Mouse (Mus musculus) ES-Bruce4 (cell line): ENCODE measurements at regions not wholly inside any gene's neighbourhood (a gene's known extent, or its start where the extent isn't known, plus 50 kb on each side); places are given as distances from the start of the nearest gene placed in this dataset.

Source experiments
- H3K27ac ChIP-seq: 2 replicates; pipeline ENCODE4 v1.5.1; 2012; ENCODE audit warnings: low read length, inconsistent platforms; ENCODE audit not compliant: insufficient read depth
- H3K27me3 ChIP-seq: 2 replicates; pipeline ENCODE4 v1.6.1; 2012; ENCODE audit warnings: mild to moderate bottlenecking, low read length, inconsistent platforms; ENCODE audit not compliant: control insufficient read depth, poor library complexity, insufficient read depth, severe bottlenecking
- H3K36me3 ChIP-seq: 2 replicates; pipeline ENCODE4 v1.6.1; 2012; ENCODE audit warnings: inconsistent platforms, mild to moderate bottlenecking, low read length, moderate library complexity; ENCODE audit not compliant: control insufficient read depth, poor library complexity, insufficient read depth, severe bottlenecking
- H3K4me1 ChIP-seq: one replicate; pipeline ENCODE4 v1.8.1; 2011; ENCODE audit warnings: low read length; ENCODE audit not compliant: control insufficient read depth, insufficient read depth
- H3K4me3 ChIP-seq: 2 replicates; pipeline ENCODE4 v1.5.1; 2011; ENCODE audit warnings: low read depth, mild to moderate bottlenecking, low read length
- H3K9ac ChIP-seq: 2 replicates; pipeline ENCODE4 v1.6.1; 2012; ENCODE audit warnings: low read depth, mild to moderate bottlenecking, inconsistent platforms; ENCODE audit not compliant: poor library complexity, severe bottlenecking
- H3K9me3 ChIP-seq: replicated peaks from 2 replicates; pipeline ENCODE4 v1.6.1; 2012; ENCODE audit warnings: mild to moderate bottlenecking, low read length, inconsistent platforms; ENCODE audit not compliant: control insufficient read depth, poor library complexity, insufficient read depth, severe bottlenecking
- CTCF ChIP-seq: IDR thresholded peaks from one replicate; pipeline ENCODE4 v1.8.1; 2011; ENCODE audit warnings: low read depth, low read length
- EP300 ChIP-seq: IDR thresholded peaks from 2 replicates; pipeline ENCODE4 v1.6.1; 2011; ENCODE audit warnings: low read depth, low read length; ENCODE audit not compliant: insufficient read depth
- POLR2A ChIP-seq: IDR thresholded peaks from one replicate; pipeline ENCODE4 v1.8.1; 2011; ENCODE audit warnings: low read length; ENCODE audit not compliant: insufficient read depth

GRCm38 (mm10) chr6:50809669-50809983 is 155.4 kb upstream of the Npvf start:
- TF ChIP-seq POLR2A: no peak

GRCm38 (mm10) chr6:50814936-50815500 is 160.8 kb upstream of the Npvf start:
- H3K9ac ChIP-seq: no peak overlapping the region
- no peak for TF ChIP-seq CTCF
- TF ChIP-seq EP300: no peak
- no peak for TF ChIP-seq POLR2A
- no peaks in the 10 kb centered on the region for H3K4me1 ChIP-seq
- no peak overlapping the region for H3K4me3 ChIP-seq
- no peaks in the 10 kb centered on the region for H3K27me3 ChIP-seq
- no peaks in the 10 kb centered on the region for H3K36me3 ChIP-seq
- no peaks in the 10 kb centered on the region; the same call in 1 of the 2 replicates for H3K9me3 ChIP-seq
- no peak overlapping the region for H3K27ac ChIP-seq

More at GRCm38 (mm10) chr6:50809669-50809983, 155.4 kb upstream of the Npvf start:
- Histone ChIP-seq H3K27me3 (no peaks in the 10 kb centered on the region), H3K4me1 (no peaks in the 10 kb centered on the region), H3K4me3 (no peak overlapping the region), H3K9me3 (no peaks in the 10 kb centered on the region), H3K9ac (no peak overlapping the region), H3K27ac (no peak overlapping the region), H3K36me3 (no peaks in the 10 kb centered on the region)

GRCm38 (mm10) chr6:50815579-50815978 is 161.3 kb upstream of the Npvf start:
- Histone ChIP-seq H3K4me3 (no peak overlapping the region), H3K36me3 (no peaks in the 10 kb centered on the region), H3K27ac (no peak overlapping the region), H3K4me1 (no peaks in the 10 kb centered on the region), H3K27me3 (no peaks in the 10 kb centered on the region), H3K9ac (no peak overlapping the region), H3K9me3 (no peaks in the 10 kb centered on the region; the same call in 1 of the 2 replicates)
- no peak for TF ChIP-seq CTCF
- TF ChIP-seq POLR2A: no peak
- no peak for TF ChIP-seq EP300

- TF ChIP-seq POLR2A (no peak), CTCF (no peak)
- Histone ChIP-seq H3K4me3 (no peak overlapping the region), H3K36me3 (no peaks in the 10 kb centered on the region), H3K27me3 (no peaks in the 10 kb centered on the region), H3K9ac (no peak overlapping the region), H3K9me3 (no peaks in the 10 kb centered on the region; the same call in 1 of the 2 replicates), H3K27ac (no peak overlapping the region), H3K4me1 (no peaks in the 10 kb centered on the region)
Observed at GRCm38 (mm10) chr6:50817430-50817829, 163.2 kb upstream of the Npvf start.

- no peaks in the 10 kb centered on the region for H3K4me1 ChIP-seq
- H3K9me3 ChIP-seq: no peaks in the 10 kb centered on the region; the same call in 1 of the 2 replicates
- no peak overlapping the region for H3K9ac ChIP-seq
- no peak overlapping the region for H3K27ac ChIP-seq
- H3K27me3 ChIP-seq: no peaks in the 10 kb centered on the region
- no peaks in the 10 kb centered on the region for H3K36me3 ChIP-seq
- no peak overlapping the region for H3K4me3 ChIP-seq
- TF ChIP-seq POLR2A (no peak), EP300 (no peak), CTCF (no peak)
Observed at GRCm38 (mm10) chr6:50818433-50818832, 164.2 kb upstream of the Npvf start.

- Histone ChIP-seq H3K9me3 (no peaks in the 10 kb centered on the region; the same call in 1 of the 2 replicates), H3K36me3 (no peaks in the 10 kb centered on the region), H3K27me3 (no peaks in the 10 kb centered on the region), H3K4me1 (no peaks in the 10 kb centered on the region), H3K4me3 (no peak overlapping the region), H3K9ac (no peak overlapping the region), H3K27ac (no peak overlapping the region)
- no peak for TF ChIP-seq EP300
- TF ChIP-seq POLR2A: no peak
Observed at GRCm38 (mm10) chr6:50818891-50819541, 164.8 kb upstream of the Npvf start.
